Mouse (Mus musculus) neural tube, embryonic 15.5 days (tissue): ENCODE results near the gene Fads6. TPM values are rescaled to one million over a fixed set of nuclear protein-coding genes. Genes with fewer than 3 reads are reported as not detected.

ENCODE experiments used
- ATAC-seq: fragments of 200-750 bp; cut with Nextera tagmentation; 2 replicates; pipeline ENCODE4 v1.8.0; 2017; ENCODE audit warnings: mild to moderate bottlenecking, moderate TSS enrichment, moderate library complexity; ENCODE audit not compliant: low FRiP score
- H3K27ac ChIP-seq: fragments of 300-500 bp; sonication (generic); replicated peaks from 2 replicates; pipeline ENCODE4 v1.5.1; 2015; ENCODE audit warnings: mild to moderate bottlenecking, inconsistent platforms
- H3K27me3 ChIP-seq: fragments of 300-500 bp; sonication (generic); replicated peaks from 2 replicates; pipeline ENCODE4 v1.6.1; 2015; ENCODE audit warnings: inconsistent platforms
- H3K36me3 ChIP-seq: fragments of 300-500 bp; sonication (generic); 2 replicates; pipeline ENCODE4 v1.6.1; 2015; ENCODE audit warnings: inconsistent platforms
- H3K4me1 ChIP-seq: fragments of 300-500 bp; sonication (generic); 2 replicates; pipeline ENCODE4 v1.6.1; 2015; ENCODE audit warnings: inconsistent platforms
- H3K4me2 ChIP-seq: fragments of 300-500 bp; sonication (generic); 2 replicates; pipeline ENCODE4 v1.6.1; 2015; ENCODE audit warnings: inconsistent platforms, mild to moderate bottlenecking, moderate library complexity
- H3K4me3 ChIP-seq: fragments of 300-500 bp; sonication (generic); replicated peaks from 2 replicates; pipeline ENCODE4 v1.5.1; 2015; ENCODE audit warnings: mild to moderate bottlenecking, inconsistent platforms
- H3K9ac ChIP-seq: fragments of 300-500 bp; sonication (generic); replicated peaks from 2 replicates; pipeline ENCODE4 v1.6.1; 2015; ENCODE audit warnings: mild to moderate bottlenecking, inconsistent platforms
- H3K9me3 ChIP-seq: fragments of 300-500 bp; sonication (generic); replicated peaks from 2 replicates; pipeline ENCODE4 v1.6.1; 2016; ENCODE audit warnings: inconsistent platforms
- WGBS: fragments of 180-500 bp; shearing (Covaris S2); methylation state at CpG from one replicate; pipeline ENCODE4 v1.1.7; 2015; ENCODE audit warnings: mixed read lengths; 5-methylcytosine and 5-hydroxymethylcytosine counted together
- microRNA-seq: library from miRNA; unstranded; fragments of <30 nt; microRNA quantifications from one replicate; pipeline ENCODE4, GENCODE M21; 2017
- polyA plus RNA-seq: library from polyadenylated mRNA; unstranded; fragments of >200 nt; fragmentation: Nextera tagmentation; extraction: Ambion mirVana; gene quantifications from 2 replicates; pipeline ENCODE4 v1.2.1, GENCODE M21; 2015

Gene Fads6
- polyA plus RNA-seq, 1 experiment from 2014 or later: 2.1 TPM

GRCm38 (mm10) chr11:115231168-115231915, 66.1 kb downstream of the Fads6 start:
- Histone ChIP-seq H3K9me3 (no peaks in the 10 kb centered on the region), H3K27ac (no peak overlapping the region; the same call in 1 of the 2 replicates), H3K4me2 (no peak overlapping the region), H3K36me3 (no peaks in the 10 kb centered on the region), H3K27me3 (peaks cover 15% of the 10 kb centered on the region), H3K4me3 (no peak overlapping the region), H3K9ac (0 out of 2 replicates have a peak overlapping the region, but pooled peaks have one; percentile 0), H3K4me1 (peaks cover 74% of the 10 kb centered on the region)
- WGBS: 52% methylated on average over 14 of the region's 14 CpGs
- no peak for ATAC-seq

Small RNA genes lying within 50 kb of the gene (microRNA-seq; reads per million reads assigned to microRNA genes)
- not detected for gene Gm25837

Other genes with a start within 250 kb of the Fads6 start
- not detected in 2 replicates for gene Cd300ld3, start 249.3 kb downstream of the Fads6 start, polyA plus RNA-seq
- 0.06 TPM in 1 of 2 replicates, not detected in the other for gene Cd300e, start 235.5 kb downstream of the Fads6 start, polyA plus RNA-seq
- gene Rab37, start 206.2 kb downstream of the Fads6 start, polyA plus RNA-seq: 0.93 and 4.3 TPM in 2 replicates
- 0.20 and 0.27 TPM in 2 replicates for gene Cd300lf, start 163.7 kb downstream of the Fads6 start, polyA plus RNA-seq
- gene Slc9a3r1, start 134.3 kb downstream of the Fads6 start, polyA plus RNA-seq: 45.5 and 80.6 TPM in 2 replicates
- gene Tmem104, start 110.2 kb downstream of the Fads6 start, polyA plus RNA-seq: 11.7 TPM in 2 replicates
- 22.0 and 22.8 TPM in 2 replicates for gene Nat9, start 109.8 kb downstream of the Fads6 start, polyA plus RNA-seq
- gene Grin2c, start 30.4 kb downstream of the Fads6 start, polyA plus RNA-seq: 0.34 and 0.44 TPM in 2 replicates
- 18.6 and 21.5 TPM in 2 replicates for gene Fdxr, start 20.6 kb downstream of the Fads6 start, polyA plus RNA-seq
- gene Otop2, start 9.5 kb upstream of the Fads6 start, polyA plus RNA-seq: 0.15 and 0.26 TPM in 2 replicates
- 0.09 and 0.14 TPM in 2 replicates for gene Ush1g, start 24.4 kb upstream of the Fads6 start, polyA plus RNA-seq
- gene Otop3, start 37.1 kb upstream of the Fads6 start, polyA plus RNA-seq: 2.5 and 2.6 TPM in 2 replicates
- gene Hid1, start 70.1 kb upstream of the Fads6 start, polyA plus RNA-seq: 49.5 and 55.6 TPM in 2 replicates
- gene Cdr2l, start 84.3 kb upstream of the Fads6 start, polyA plus RNA-seq: 21.5 and 23.9 TPM in 2 replicates
- gene Mrpl58, start 106.1 kb upstream of the Fads6 start, polyA plus RNA-seq: 175 and 183 TPM in 2 replicates
- 949 and 1,025 TPM in 2 replicates for gene Atp5h, start 122.3 kb upstream of the Fads6 start, polyA plus RNA-seq
- 19.0 and 22.4 TPM in 2 replicates for gene Kctd2, start 122.5 kb upstream of the Fads6 start, polyA plus RNA-seq
- 0.09 and 0.10 TPM in 2 replicates for gene Trim80, start 142.9 kb upstream of the Fads6 start, polyA plus RNA-seq
- 0.44 and 7.2 TPM in 2 replicates for gene Slc16a5, start 164.8 kb upstream of the Fads6 start, polyA plus RNA-seq
- gene Armc7, start 178.0 kb upstream of the Fads6 start, polyA plus RNA-seq: 16.2 and 17.8 TPM in 2 replicates
- 95.5 and 96.2 TPM in 2 replicates for gene Nt5c, start 194.2 kb upstream of the Fads6 start, polyA plus RNA-seq
- gene Jpt1, start 216.7 kb upstream of the Fads6 start, polyA plus RNA-seq: 1,012 and 1,180 TPM in 2 replicates
- 882 and 892 TPM in 2 replicates for gene Sumo2, start 238.6 kb upstream of the Fads6 start, polyA plus RNA-seq